Mouse (Mus musculus): ENCODE measurements around the gene Cdh15. TPM values are rescaled to one million over a fixed set of nuclear protein-coding genes. Genes with fewer than 3 reads are reported as not detected.

The Cdh15 gene
- polyA plus RNA-seq (2011; ENCODE audit: insufficient read depth, insufficient read length, low replicate concordance, missing spikeins), result 0.31 TPM in 1 of 2 replicates, not detected in the other

- Histone ChIP-seq H3K4me3 (replicated peaks; ENCODE audit: control insufficient read depth, low read depth, low read length) (no peak within 1 kb of the TSS), H3K4me1 (ENCODE audit: control insufficient read depth, insufficient read depth, low read length) (no peaks in the 10 kb centered on the region; the same call in 1 of the 2 replicates), H3K27ac (ENCODE audit: control insufficient read depth, insufficient read depth, low read depth, low read length, poor library complexity) (no peak within 1 kb of the TSS; the same call in 1 of the 2 replicates)
- 22% methylated on average over 18 of the region's 18 CpGs for WGBS
- TF ChIP-seq CTCF (IDR thresholded peaks at IDR 0.05; ENCODE audit: control insufficient read depth, insufficient read depth, low read length), result no peak
- no peak for TF ChIP-seq POLR2A (IDR thresholded peaks at IDR 0.05; ENCODE audit: borderline replicate concordance, control insufficient read depth, low read depth, low read length)
These were observed at the start of gene Cdh15 for GRCm38 (mm10) chr8:122847829-122848561. Gene Cdh15 (plus strand): TSS chr8:122847966.

- TF ChIP-seq POLR2A (IDR thresholded peaks at IDR 0.05; ENCODE audit: borderline replicate concordance, control insufficient read depth, low read depth, low read length) (no peak), CTCF (IDR thresholded peaks at IDR 0.05; ENCODE audit: control insufficient read depth, insufficient read depth, low read length) (no peak)
- peaks cover 2% of the 10 kb centered on the region; the same call in 1 of the 2 replicates for H3K4me1 ChIP-seq (ENCODE audit: control insufficient read depth, insufficient read depth, low read length)
- no peak overlapping the region for H3K27ac ChIP-seq (ENCODE audit: control insufficient read depth, insufficient read depth, low read depth, low read length, poor library complexity)
- no peak overlapping the region for H3K4me3 ChIP-seq (replicated peaks; ENCODE audit: control insufficient read depth, low read depth, low read length)
- 82% methylated on average over 15 of the region's 15 CpGs for WGBS
These were observed 43.6 kb upstream of the Cdh15 start for GRCm38 (mm10) chr8:122803906-122804761.

- 83% methylated on average over 3 of the region's 3 CpGs for WGBS
- TF ChIP-seq CTCF (IDR thresholded peaks at IDR 0.05; ENCODE audit: control insufficient read depth, insufficient read depth, low read length) (no peak), POLR2A (IDR thresholded peaks at IDR 0.05; ENCODE audit: borderline replicate concordance, control insufficient read depth, low read depth, low read length) (no peak)
- Histone ChIP-seq H3K27ac (ENCODE audit: control insufficient read depth, insufficient read depth, low read depth, low read length, poor library complexity) (no peak overlapping the region), H3K4me3 (replicated peaks; ENCODE audit: control insufficient read depth, low read depth, low read length) (no peak overlapping the region), H3K4me1 (ENCODE audit: control insufficient read depth, insufficient read depth, low read length) (peaks cover 2% of the 10 kb centered on the region; the same call in 1 of the 2 replicates)
These were observed 42.4 kb upstream of the Cdh15 start for GRCm38 (mm10) chr8:122805349-122805748.

DNA sequence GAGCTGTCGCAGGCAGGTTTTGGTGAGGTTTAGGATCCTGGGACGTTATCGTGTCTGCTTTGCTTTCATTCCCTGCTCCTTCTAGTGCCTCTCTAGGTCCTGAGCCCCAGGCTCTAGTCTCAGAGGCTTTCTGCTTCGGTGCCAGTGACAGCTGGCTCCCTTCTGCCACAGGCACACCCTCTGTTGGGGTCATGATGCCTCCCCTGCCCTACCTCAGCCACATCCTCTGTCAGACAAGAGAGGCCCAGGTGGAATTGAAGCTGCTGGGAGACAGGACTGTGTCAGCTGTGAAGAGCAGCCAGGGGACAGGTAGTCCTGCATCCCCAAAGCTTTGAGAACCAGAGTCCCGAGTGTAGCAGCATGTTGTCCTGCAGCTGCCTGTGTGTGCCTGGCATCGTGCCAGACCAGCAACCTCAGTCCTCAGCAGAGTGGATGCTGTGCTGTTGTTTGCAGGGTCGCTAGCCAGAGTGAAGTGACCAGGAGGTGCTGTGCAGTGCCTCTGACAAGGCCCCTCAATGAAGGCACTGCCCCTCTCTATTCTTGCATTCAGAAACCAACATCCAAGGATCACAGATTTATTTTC is 40.7 kb upstream of the Cdh15 start:
- Histone ChIP-seq H3K27ac (ENCODE audit: control insufficient read depth, insufficient read depth, low read depth, low read length, poor library complexity) (no peak overlapping the region), H3K4me3 (replicated peaks; ENCODE audit: control insufficient read depth, low read depth, low read length) (no peak overlapping the region), H3K4me1 (ENCODE audit: control insufficient read depth, insufficient read depth, low read length) (peaks cover 2% of the 10 kb centered on the region; the same call in 1 of the 2 replicates)
- no peak for TF ChIP-seq POLR2A (IDR thresholded peaks at IDR 0.05; ENCODE audit: borderline replicate concordance, control insufficient read depth, low read depth, low read length)
- TF ChIP-seq CTCF (IDR thresholded peaks at IDR 0.05; ENCODE audit: control insufficient read depth, insufficient read depth, low read length), result no peak
- WGBS, result 83% methylated on average over 7 of the region's 7 CpGs

- 80% methylated on average over 4 of the region's 4 CpGs for WGBS
- Histone ChIP-seq H3K4me3 (replicated peaks; ENCODE audit: control insufficient read depth, low read depth, low read length) (no peak overlapping the region), H3K27ac (ENCODE audit: control insufficient read depth, insufficient read depth, low read depth, low read length, poor library complexity) (no peak overlapping the region), H3K4me1 (ENCODE audit: control insufficient read depth, insufficient read depth, low read length) (peaks cover 2% of the 10 kb centered on the region; the same call in 1 of the 2 replicates)
- TF ChIP-seq CTCF (IDR thresholded peaks at IDR 0.05; ENCODE audit: control insufficient read depth, insufficient read depth, low read length) (no peak), POLR2A (IDR thresholded peaks at IDR 0.05; ENCODE audit: borderline replicate concordance, control insufficient read depth, low read depth, low read length) (no peak)
These were observed 39.9 kb upstream of the Cdh15 start for GRCm38 (mm10) chr8:122807907-122808306.

DNA sequence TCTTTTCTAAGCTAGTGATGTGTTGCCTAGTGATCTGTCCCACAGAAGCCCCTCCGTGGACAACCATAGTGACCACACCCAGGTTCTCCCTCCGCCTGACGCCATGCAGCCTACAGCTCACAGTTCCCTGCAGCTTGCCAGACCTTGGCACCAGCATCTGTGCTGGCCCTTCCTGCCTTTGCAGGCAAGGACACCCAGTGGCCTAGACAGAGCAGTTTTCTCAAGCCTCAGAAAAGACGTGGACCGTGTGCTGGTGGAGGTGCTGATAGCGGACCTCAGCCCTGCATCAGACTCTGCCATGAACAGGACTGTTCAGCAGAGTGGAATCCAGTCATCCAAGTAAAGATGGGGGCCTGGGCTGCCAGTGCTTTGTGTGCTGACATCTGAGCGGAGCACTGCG is 37.4 kb upstream of the Cdh15 start:
- H3K27ac ChIP-seq (ENCODE audit: control insufficient read depth, insufficient read depth, low read depth, low read length, poor library complexity), result no peak overlapping the region; the same call in 1 of the 2 replicates
- no peak overlapping the region for H3K4me3 ChIP-seq (replicated peaks; ENCODE audit: control insufficient read depth, low read depth, low read length)
- TF ChIP-seq CTCF (IDR thresholded peaks at IDR 0.05; ENCODE audit: control insufficient read depth, insufficient read depth, low read length) (no peak), POLR2A (IDR thresholded peaks at IDR 0.05; ENCODE audit: borderline replicate concordance, control insufficient read depth, low read depth, low read length) (no peak)
- H3K4me1 ChIP-seq (ENCODE audit: control insufficient read depth, insufficient read depth, low read length), result peaks cover 2% of the 10 kb centered on the region; the same call in 1 of the 2 replicates
- WGBS, result 86% methylated on average over 8 of the region's 8 CpGs

- Histone ChIP-seq H3K4me3 (replicated peaks; ENCODE audit: control insufficient read depth, low read depth, low read length) (no peak overlapping the region), H3K4me1 (ENCODE audit: control insufficient read depth, insufficient read depth, low read length) (peaks cover 2% of the 10 kb centered on the region; the same call in 1 of the 2 replicates), H3K27ac (ENCODE audit: control insufficient read depth, insufficient read depth, low read depth, low read length, poor library complexity) (no peak overlapping the region)
- TF ChIP-seq POLR2A (IDR thresholded peaks at IDR 0.05; ENCODE audit: borderline replicate concordance, control insufficient read depth, low read depth, low read length) (no peak), CTCF (IDR thresholded peaks at IDR 0.05; ENCODE audit: control insufficient read depth, insufficient read depth, low read length) (no peak)
- WGBS, result 90% methylated on average over 16 of the region's 16 CpGs
These were observed 35.8 kb upstream of the Cdh15 start for GRCm38 (mm10) chr8:122811870-122812494.
